Mouse (Mus musculus): ENCODE measurements at regions not wholly inside any gene's neighbourhood (a gene's known extent, or its start where the extent isn't known, plus 50 kb on each side); places are given as distances from the start of the nearest gene placed in this dataset.

DNA sequence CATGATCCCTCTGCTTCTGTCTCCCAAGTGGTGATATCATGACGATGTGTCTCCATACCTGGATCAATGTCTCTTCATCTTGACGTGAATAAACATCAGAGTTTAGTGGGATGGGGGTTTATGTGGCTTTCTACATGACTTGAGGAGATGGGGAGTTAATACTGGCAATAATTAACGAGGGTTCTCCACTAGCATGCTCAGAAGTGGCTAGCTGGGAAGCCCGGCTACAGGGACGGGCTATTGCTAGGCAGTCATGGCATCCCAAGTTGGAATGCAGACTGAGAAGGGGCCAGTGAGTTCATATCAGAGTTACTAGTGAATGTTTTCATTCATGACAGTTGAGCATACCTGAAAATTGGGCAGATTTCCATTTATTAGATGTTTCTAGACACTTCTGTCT is 71.4 kb upstream of the Irx3 start:
- TF ChIP-seq CTCF (IDR thresholded peaks at IDR 0.05; ENCODE audit: borderline replicate concordance, extremely low read depth, insufficient read depth, insufficient read length): no peak
- TF ChIP-seq POLR2A (IDR thresholded peaks at IDR 0.05; ENCODE audit: borderline replicate concordance, extremely low read depth, insufficient read depth, insufficient read length, poor library complexity, severe bottlenecking): no peak

Data from brain, embryonic 14.5 days (tissue).